Mouse (Mus musculus): ENCODE results near the gene Atat1.

- TF ChIP-seq POLR2A (IDR thresholded peaks at IDR 0.05; ENCODE audit: borderline replicate concordance, low read depth, low read length) (no peak), CTCF (IDR thresholded peaks at IDR 0.05; ENCODE audit: low read depth, low read length) (no peak)
Observed at GRCm38 (mm10) chr17:35932608-35933007, 22.7 kb upstream of the Atat1 start.
